In the genomic region with DNA sequence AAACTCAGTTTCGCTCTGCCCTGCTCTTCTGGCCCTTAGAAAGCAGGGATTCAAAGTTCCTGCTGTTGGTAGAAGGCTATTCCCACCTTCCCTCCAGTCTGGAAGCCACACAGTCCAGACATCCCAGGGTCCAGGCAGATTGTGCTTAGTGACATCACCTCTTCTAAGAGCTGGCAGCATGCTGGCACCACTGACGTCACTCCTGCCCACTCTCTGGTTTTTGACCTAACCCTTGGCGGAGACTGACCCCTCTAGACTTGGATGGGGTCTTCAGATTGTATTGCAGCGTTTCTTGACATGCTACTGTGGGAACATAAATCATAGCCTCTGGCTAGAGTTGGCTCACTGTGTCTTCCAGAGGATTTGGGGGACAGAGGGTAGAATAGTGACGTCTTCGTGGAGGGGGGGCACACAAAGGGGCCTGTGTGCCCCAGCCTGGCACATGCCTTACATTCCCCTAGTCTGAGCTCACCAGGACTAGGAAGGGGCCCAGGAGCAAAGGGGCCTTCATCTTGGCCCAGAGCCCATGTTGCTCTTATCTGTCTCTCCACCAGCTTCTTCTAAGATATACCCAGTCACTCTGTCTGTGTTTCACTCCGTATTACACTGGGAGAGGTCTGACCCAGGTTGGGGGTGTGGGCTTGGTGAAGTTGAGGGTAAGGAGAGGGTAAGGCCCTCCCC, we compare ENCODE assay signal across 8 mouse cellular contexts. TPM values are rescaled to one million over a fixed set of nuclear protein-coding genes. Genes with fewer than 3 reads are reported as not detected.
DNase-seq lines count a peak whose midpoint lies in the region; ATAC-seq lines count a peak whose summit lies in the region.

No protein-coding gene starts in this region.

- no peak for ATAC-seq in kidney, embryonic 14.5 days (ENCODE audit: low FRiP score, low TSS enrichment)
- no peak for ATAC-seq in hindbrain, embryonic 11.5 days (ENCODE audit: low FRiP score)
- no peak for ATAC-seq in midbrain, embryonic 12.5 days (ENCODE audit: low FRiP score, low read depth)

- DNase-seq in kidney, adult 11 months: no peak
- peak; percentile 79 for DNase-seq in cerebellum, adult 9-10 months
- DNase-seq in hindbrain, embryonic 11.5 days (ENCODE audit: low spot score): no peak
- no peak for DNase-seq in adrenal gland, postnatal 10 days
- no peak for DNase-seq in urinary bladder, postnatal 25 days (ENCODE audit: low spot score)
- no peak for DNase-seq in adrenal gland, postnatal 25 days

- no peak overlapping the region for H3K27ac ChIP-seq in kidney, embryonic 14.5 days (ENCODE audit: low read depth, low read length)
- no peak overlapping the region for H3K27ac ChIP-seq in hindbrain, embryonic 11.5 days (ENCODE audit: low read depth, low read length)
- no peak overlapping the region for H3K27ac ChIP-seq in midbrain, embryonic 12.5 days (replicated peaks)

- 39% methylated on average over 7 of the region's 7 CpGs for WGBS in kidney, embryonic 14.5 days
- 65% methylated on average over 7 of the region's 7 CpGs for WGBS in hindbrain, embryonic 11.5 days
- WGBS in midbrain, embryonic 12.5 days: 64% methylated on average over 7 of the region's 7 CpGs

- no peaks in the 10 kb centered on the region for H3K27me3 ChIP-seq in kidney, embryonic 14.5 days (ENCODE audit: control insufficient read depth, insufficient read depth, low read length)
- peaks cover 41% of the 10 kb centered on the region for H3K27me3 ChIP-seq in hindbrain, embryonic 11.5 days (ENCODE audit: control insufficient read depth, insufficient read depth, low read length)
- H3K27me3 ChIP-seq in midbrain, embryonic 12.5 days: peaks cover 61% of the 10 kb centered on the region

- H3K4me3 ChIP-seq in kidney, embryonic 14.5 days (ENCODE audit: low read length): peak overlapping the region; percentile 61
- H3K4me3 ChIP-seq in hindbrain, embryonic 11.5 days (ENCODE audit: low read depth, low read length): no peak overlapping the region; the same call in 1 of the 2 replicates
- H3K4me3 ChIP-seq in midbrain, embryonic 12.5 days: peak overlapping the region; percentile 48

- H3K9ac ChIP-seq in kidney, embryonic 14.5 days (ENCODE audit: low read depth, low read length): peak overlapping the region; percentile 62
- H3K9ac ChIP-seq in hindbrain, embryonic 11.5 days (ENCODE audit: low read depth, low read length): no peak overlapping the region
- peak overlapping the region; percentile 57; the same call in 1 of the 2 replicates for H3K9ac ChIP-seq in midbrain, embryonic 12.5 days (replicated peaks)

- peaks cover 25% of the 10 kb centered on the region for H3K4me1 ChIP-seq in kidney, embryonic 14.5 days (ENCODE audit: control insufficient read depth, insufficient read depth, low read length)
- peaks cover 8% of the 10 kb centered on the region for H3K4me1 ChIP-seq in hindbrain, embryonic 11.5 days (replicated peaks; ENCODE audit: control insufficient read depth, insufficient read depth, low read length)
- H3K4me1 ChIP-seq in midbrain, embryonic 12.5 days: peaks cover 43% of the 10 kb centered on the region

- H3K36me3 ChIP-seq in kidney, embryonic 14.5 days (ENCODE audit: control insufficient read depth, insufficient read depth, low read length): peaks cover 18% of the 10 kb centered on the region
- H3K36me3 ChIP-seq in hindbrain, embryonic 11.5 days (ENCODE audit: control insufficient read depth, insufficient read depth, low read length): no peaks in the 10 kb centered on the region
- 0 out of 2 replicates have a peak, but pooled peaks cover 5% of the 10 kb centered on the region for H3K36me3 ChIP-seq in midbrain, embryonic 12.5 days

- peak overlapping the region; percentile 80 for H3K4me2 ChIP-seq in kidney, embryonic 14.5 days (replicated peaks; ENCODE audit: low read depth, low read length)
- peak overlapping the region; percentile 85 for H3K4me2 ChIP-seq in hindbrain, embryonic 11.5 days (replicated peaks; ENCODE audit: low read depth, low read length)
- peak overlapping the region; percentile 67 for H3K4me2 ChIP-seq in midbrain, embryonic 12.5 days (replicated peaks)

- no peaks in the 10 kb centered on the region for H3K9me3 ChIP-seq in kidney, embryonic 14.5 days (ENCODE audit: control insufficient read depth, low read length)
- no peaks in the 10 kb centered on the region for H3K9me3 ChIP-seq in hindbrain, embryonic 11.5 days (ENCODE audit: control insufficient read depth, low read length)
- H3K9me3 ChIP-seq in midbrain, embryonic 12.5 days: no peaks in the 10 kb centered on the region

RNA-seq across cellular contexts. Expression of a gene that starts 1.6 kb away (rescaled TPM):
- 26.3 and 39.7 TPM in 2 replicates for polyA plus RNA-seq in kidney, embryonic 14.5 days (2014; fragmentation: Nextera tagmentation; extraction: Ambion mirVana)
- polyA plus RNA-seq in hindbrain, embryonic 11.5 days (2014; fragmentation: Nextera tagmentation; extraction: Ambion mirVana): 13.0 and 14.3 TPM in 2 replicates
- 12.1 and 14.3 TPM in 2 replicates for polyA plus RNA-seq in midbrain, embryonic 12.5 days (2016; fragmentation: Nextera tagmentation; extraction: Ambion mirVana)
- total RNA-seq in adrenal gland, postnatal 10 days (2021): 100 to 1,000 TPM in 1 of 2 experiments, 10 to 100 TPM in 1; 85.0 to 114 TPM
- total RNA-seq in adrenal gland, postnatal 25 days (2021): 32.2 and 32.9 TPM in 2 replicates

RNA-seq across cellular contexts. Expression of a gene that starts 22.6 kb away (rescaled TPM):
- polyA plus RNA-seq in kidney, embryonic 14.5 days (2014; fragmentation: Nextera tagmentation; extraction: Ambion mirVana): 51.1 and 78.4 TPM in 2 replicates
- polyA plus RNA-seq in hindbrain, embryonic 11.5 days (2014; fragmentation: Nextera tagmentation; extraction: Ambion mirVana): 43.7 and 51.8 TPM in 2 replicates
- polyA plus RNA-seq in midbrain, embryonic 12.5 days (2016; fragmentation: Nextera tagmentation; extraction: Ambion mirVana): 60.6 and 64.2 TPM in 2 replicates
- 10 to 100 TPM; 29.3 to 35.5 TPM for total RNA-seq in adrenal gland, postnatal 10 days (2021)
- total RNA-seq in adrenal gland, postnatal 25 days (2021): 30.3 and 36.4 TPM in 2 replicates

RNA-seq across cellular contexts. Expression of a gene that starts 22.6 kb away (rescaled TPM):
- polyA plus RNA-seq in kidney, embryonic 14.5 days (2014; fragmentation: Nextera tagmentation; extraction: Ambion mirVana): 0.09 and 0.14 TPM in 2 replicates
- polyA plus RNA-seq in hindbrain, embryonic 11.5 days (2014; fragmentation: Nextera tagmentation; extraction: Ambion mirVana): 0.29 and 0.38 TPM in 2 replicates
- polyA plus RNA-seq in midbrain, embryonic 12.5 days (2016; fragmentation: Nextera tagmentation; extraction: Ambion mirVana): 0.24 and 0.43 TPM in 2 replicates
- under 1 TPM in 1 of 2 experiments, not detected in 1; 0.51 TPM for total RNA-seq in adrenal gland, postnatal 10 days (2021)
- 0.82 and 1.5 TPM in 2 replicates for total RNA-seq in adrenal gland, postnatal 25 days (2021)

RNA-seq across cellular contexts. Expression of a gene that starts 28.8 kb away (rescaled TPM):
- polyA plus RNA-seq in kidney, embryonic 14.5 days (2014; fragmentation: Nextera tagmentation; extraction: Ambion mirVana): 4.6 and 5.4 TPM in 2 replicates
- polyA plus RNA-seq in hindbrain, embryonic 11.5 days (2014; fragmentation: Nextera tagmentation; extraction: Ambion mirVana): 0.82 and 1.2 TPM in 2 replicates
- polyA plus RNA-seq in midbrain, embryonic 12.5 days (2016; fragmentation: Nextera tagmentation; extraction: Ambion mirVana): 1.3 TPM in 2 replicates
- total RNA-seq in adrenal gland, postnatal 10 days (2021): 10 to 100 TPM; 16.7 to 21.9 TPM
- 9.9 and 10.9 TPM in 2 replicates for total RNA-seq in adrenal gland, postnatal 25 days (2021)

RNA-seq across cellular contexts. Expression of a gene that starts 34.3 kb away (rescaled TPM):
- polyA plus RNA-seq in kidney, embryonic 14.5 days (2014; fragmentation: Nextera tagmentation; extraction: Ambion mirVana): 0.14 TPM in 1 of 2 replicates, not detected in the other
- 0.10 and 0.23 TPM in 2 replicates for polyA plus RNA-seq in hindbrain, embryonic 11.5 days (2014; fragmentation: Nextera tagmentation; extraction: Ambion mirVana)
- polyA plus RNA-seq in midbrain, embryonic 12.5 days (2016; fragmentation: Nextera tagmentation; extraction: Ambion mirVana): 0.10 TPM in 1 of 2 replicates, not detected in the other
- under 1 TPM in 1 of 2 experiments, not detected in 1; 0.30 TPM for total RNA-seq in adrenal gland, postnatal 10 days (2021)
- not detected in 2 replicates for total RNA-seq in adrenal gland, postnatal 25 days (2021)
